Mouse (Mus musculus): ENCODE data around the gene Ccdc155. TPM values are rescaled to one million over a fixed set of nuclear protein-coding genes. Genes with fewer than 3 reads are reported as not detected.

Ccdc155 gene
- 0.36 and 0.43 TPM in 2 replicates for polyA plus RNA-seq (2015; fragmentation: Nextera tagmentation; extraction: Ambion mirVana)

GRCm38 (mm10) chr7:45204380-45205143, at the start of gene Ccdc155:
Gene Ccdc155 (minus strand): TSS chr7:45204892.
- no peaks in the 10 kb centered on the region; the same call in 1 of the 2 replicates for H3K4me1 ChIP-seq (replicated peaks; ENCODE audit: insufficient read depth, low read length)
- DNase-seq (ENCODE audit: low spot score) = peak; percentile 99
- TF ChIP-seq CTCF (IDR thresholded peaks at IDR 0.05; ENCODE audit: low read depth) = no peak
- peak; percentile 90 for ATAC-seq (replicated peaks; ENCODE audit: low FRiP score, low read depth)
- WGBS = 8% methylated on average over 44 of the region's 44 CpGs
- H3K9me3 ChIP-seq (replicated peaks; ENCODE audit: low read length) = no peaks in the 10 kb centered on the region
- no peak within 1 kb of the TSS for H3K27ac ChIP-seq
- peak within 1 kb of the TSS; percentile 32 for H3K4me3 ChIP-seq (replicated peaks; ENCODE audit: low read depth, low read length)
- no peaks in the 10 kb centered on the region for H3K27me3 ChIP-seq (ENCODE audit: insufficient read depth, low read length)
- H3K36me3 ChIP-seq (ENCODE audit: insufficient read depth, low read length) = no peaks in the 10 kb centered on the region
- peak within 1 kb of the TSS; percentile 54 for H3K4me2 ChIP-seq (ENCODE audit: low read length)
- H3K9ac ChIP-seq (ENCODE audit: low read depth, low read length) = peak within 1 kb of the TSS; percentile 37; the same call in 1 of the 2 replicates

DNA sequence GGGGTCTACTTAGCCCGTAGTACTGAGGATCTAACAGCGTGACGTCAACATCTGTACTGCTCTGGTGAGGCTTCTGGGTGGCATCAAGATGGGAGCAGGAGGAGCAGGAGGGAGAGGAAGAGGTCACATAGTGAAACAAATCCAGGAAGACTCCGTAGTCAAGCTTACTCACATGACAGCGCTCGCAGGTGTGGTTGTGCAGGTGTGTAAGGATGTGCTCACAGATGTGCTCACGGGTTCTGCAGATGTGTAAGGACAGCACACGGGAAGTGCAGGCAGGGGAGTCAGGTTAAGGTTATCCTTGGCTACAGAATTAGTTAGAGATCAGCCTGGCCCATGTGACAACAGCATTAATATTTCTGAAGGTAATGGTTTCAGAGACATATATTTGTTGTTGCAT, 49.1 kb upstream of the Ccdc155 start:
- Histone ChIP-seq H3K27me3 (ENCODE audit: insufficient read depth, low read length) (no peaks in the 10 kb centered on the region), H3K4me3 (replicated peaks; ENCODE audit: low read depth, low read length) (no peak overlapping the region), H3K9me3 (replicated peaks; ENCODE audit: low read length) (no peaks in the 10 kb centered on the region), H3K27ac (no peak overlapping the region), H3K4me2 (ENCODE audit: low read length) (no peak overlapping the region), H3K9ac (ENCODE audit: low read depth, low read length) (no peak overlapping the region), H3K4me1 (replicated peaks; ENCODE audit: insufficient read depth, low read length) (no peaks in the 10 kb centered on the region), H3K36me3 (ENCODE audit: insufficient read depth, low read length) (no peaks in the 10 kb centered on the region)
- WGBS = 90% methylated on average over 8 of the region's 8 CpGs
- no peak for TF ChIP-seq CTCF (IDR thresholded peaks at IDR 0.05; ENCODE audit: low read depth)
- no peak for DNase-seq (ENCODE audit: low spot score)
- ATAC-seq (replicated peaks; ENCODE audit: low FRiP score, low read depth) = no peak

DNA sequence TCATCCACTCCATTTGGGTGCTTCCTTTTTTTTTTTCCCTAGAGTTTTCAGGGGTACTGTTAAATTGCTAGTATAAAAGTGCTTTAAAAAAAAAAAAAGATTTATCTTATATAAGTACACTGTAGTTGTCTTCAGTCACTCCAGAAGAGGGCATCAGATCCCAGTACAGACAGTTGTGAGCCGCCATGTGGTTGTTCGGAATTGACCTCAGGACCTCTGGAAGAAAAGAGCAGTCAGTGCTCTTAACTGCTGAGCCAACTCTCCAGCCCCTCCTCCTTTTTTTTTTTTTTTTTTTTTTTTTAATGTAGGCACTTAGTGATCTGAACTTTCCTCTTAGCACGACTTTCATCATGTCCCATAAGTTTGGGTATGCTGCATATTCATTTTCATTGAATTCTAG, 43.0 kb upstream of the Ccdc155 start:
- Histone ChIP-seq H3K9ac (ENCODE audit: low read depth, low read length) (no peak overlapping the region), H3K4me1 (replicated peaks; ENCODE audit: insufficient read depth, low read length) (no peaks in the 10 kb centered on the region), H3K27me3 (ENCODE audit: insufficient read depth, low read length) (no peaks in the 10 kb centered on the region), H3K9me3 (replicated peaks; ENCODE audit: low read length) (no peaks in the 10 kb centered on the region), H3K4me2 (ENCODE audit: low read length) (no peak overlapping the region), H3K27ac (no peak overlapping the region), H3K36me3 (ENCODE audit: insufficient read depth, low read length) (no peaks in the 10 kb centered on the region), H3K4me3 (replicated peaks; ENCODE audit: low read depth, low read length) (no peak overlapping the region)
- WGBS = 51% methylated on average over 3 of the region's 3 CpGs
- no peak for DNase-seq (ENCODE audit: low spot score)
- ATAC-seq (replicated peaks; ENCODE audit: low FRiP score, low read depth) = no peak
- TF ChIP-seq CTCF (IDR thresholded peaks at IDR 0.05; ENCODE audit: low read depth) = 0 out of 2 replicates have a peak, but pooled peaks have one; percentile 5

- WGBS = 76% methylated on average over 6 of the region's 6 CpGs
- no peak overlapping the region for H3K4me3 ChIP-seq (replicated peaks; ENCODE audit: low read depth, low read length)
- H3K27me3 ChIP-seq (ENCODE audit: insufficient read depth, low read length) = no peaks in the 10 kb centered on the region
- no peak overlapping the region for H3K27ac ChIP-seq
- TF ChIP-seq CTCF (IDR thresholded peaks at IDR 0.05; ENCODE audit: low read depth) = no peak
- DNase-seq (ENCODE audit: low spot score) (no peak), ATAC-seq (replicated peaks; ENCODE audit: low FRiP score, low read depth) (no peak; the same call in 1 of the 2 replicates)
- 0 out of 2 replicates have a peak, but pooled peaks cover 3% of the 10 kb centered on the region for H3K4me1 ChIP-seq (replicated peaks; ENCODE audit: insufficient read depth, low read length)
- no peak overlapping the region for H3K9ac ChIP-seq (ENCODE audit: low read depth, low read length)
- no peaks in the 10 kb centered on the region for H3K9me3 ChIP-seq (replicated peaks; ENCODE audit: low read length)
- no peaks in the 10 kb centered on the region for H3K36me3 ChIP-seq (ENCODE audit: insufficient read depth, low read length)
- peak overlapping the region; percentile 46 for H3K4me2 ChIP-seq (ENCODE audit: low read length)
These were observed 36.7 kb upstream of the Ccdc155 start for GRCm38 (mm10) chr7:45241389-45241749.

- 14% methylated on average over 48 of the region's 53 CpGs for WGBS
- H3K9ac ChIP-seq (ENCODE audit: low read depth, low read length) = peak within 1 kb of the TSS; percentile 52; the same call in 1 of the 2 replicates
- no peaks in the 10 kb centered on the region for H3K36me3 ChIP-seq (ENCODE audit: insufficient read depth, low read length)
- H3K27me3 ChIP-seq (ENCODE audit: insufficient read depth, low read length) = no peaks in the 10 kb centered on the region
- no peaks in the 10 kb centered on the region for H3K9me3 ChIP-seq (replicated peaks; ENCODE audit: low read length)
- no peak for TF ChIP-seq CTCF (IDR thresholded peaks at IDR 0.05; ENCODE audit: low read depth)
- H3K4me2 ChIP-seq (ENCODE audit: low read length) = peak within 1 kb of the TSS; percentile 46
- ATAC-seq (replicated peaks; ENCODE audit: low FRiP score, low read depth) (peak; percentile 86), DNase-seq (ENCODE audit: low spot score) (peak; percentile 73)
- peak within 1 kb of the TSS; percentile 55; the same call in 1 of the 2 replicates for H3K27ac ChIP-seq
- H3K4me3 ChIP-seq (replicated peaks; ENCODE audit: low read depth, low read length) = 0 out of 2 replicates have a peak within 1 kb of the TSS, but pooled peaks have one; percentile 4
- H3K4me1 ChIP-seq (replicated peaks; ENCODE audit: insufficient read depth, low read length) = 0 out of 2 replicates have a peak, but pooled peaks cover 3% of the 10 kb centered on the region
These were observed 36.1 kb upstream of the Ccdc155 start, which contains the start of gene Slc6a16 for GRCm38 (mm10) chr7:45240633-45241388. Gene Slc6a16 (plus strand): TSS chr7:45241085.

GRCm38 (mm10) chr7:45240109-45240508, 35.4 kb upstream of the Ccdc155 start:
- H3K36me3 ChIP-seq (ENCODE audit: insufficient read depth, low read length) = no peaks in the 10 kb centered on the region
- no peak overlapping the region for H3K9ac ChIP-seq (ENCODE audit: low read depth, low read length)
- no peak for DNase-seq (ENCODE audit: low spot score)
- WGBS = 91% methylated on average over 7 of the region's 7 CpGs
- no peak for ATAC-seq (replicated peaks; ENCODE audit: low FRiP score, low read depth)
- H3K27ac ChIP-seq = no peak overlapping the region
- no peak for TF ChIP-seq CTCF (IDR thresholded peaks at IDR 0.05; ENCODE audit: low read depth)
- H3K9me3 ChIP-seq (replicated peaks; ENCODE audit: low read length) = no peaks in the 10 kb centered on the region
- no peaks in the 10 kb centered on the region for H3K27me3 ChIP-seq (ENCODE audit: insufficient read depth, low read length)
- H3K4me3 ChIP-seq (replicated peaks; ENCODE audit: low read depth, low read length) = no peak overlapping the region
- 0 out of 2 replicates have a peak, but pooled peaks cover 3% of the 10 kb centered on the region for H3K4me1 ChIP-seq (replicated peaks; ENCODE audit: insufficient read depth, low read length)
- no peak overlapping the region for H3K4me2 ChIP-seq (ENCODE audit: low read length)
